Mouse (Mus musculus) lung, postnatal 0 days (tissue): ENCODE data around the gene Pdlim7.

Experiments used
- CTCF ChIP-seq: IDR thresholded peaks from 2 replicates; pipeline ENCODE4 v1.5.1; 2016; ENCODE audit warnings: antibody characterized with exemption, mild to moderate bottlenecking
- EP300 ChIP-seq: IDR thresholded peaks from 2 replicates; pipeline ENCODE4 v1.6.1; 2016; ENCODE audit warnings: antibody characterized with exemption, mild to moderate bottlenecking, control low read depth

- TF ChIP-seq CTCF (no peak), EP300 (no peak)
Measured at GRCm38 (mm10) chr13:55523951-55524600, 10.6 kb upstream of the Pdlim7 start.
